16 mouse cellular contexts compared by ENCODE assay signal in genomic region chr17:73556436-73556835, GRCm38 (mm10).
"Had no signal": no experiment of that assay in that cellular context is flagged by ENCODE, and none has a peak within 500 bp of the region (broad histone marks: within the 10 kb centered on the region; RNA-seq: fewer than 3 reads in every experiment).

No protein-coding gene starts in this region.

- H3K4me2 ChIP-seq: intestine, embryonic 15.5 days; limb, embryonic 13.5 days; liver, embryonic 12.5 days; liver, embryonic 15.5 days; lung, embryonic 15.5 days had no signal

- DNase-seq: liver; lung, adult 18-20 months; lung, postnatal 10 days; lung, postnatal 36 days; midbrain, embryonic 14.5 days; thymus, adult 18-20 months; thymus, postnatal 36 days had no signal

- H3K9me3 ChIP-seq: intestine, embryonic 15.5 days; limb, embryonic 10.5 days; limb, embryonic 13.5 days; liver, embryonic 12.5 days; liver, embryonic 15.5 days; lung, embryonic 15.5 days; megakaryocyte, embryonic 14.5 days; midbrain, embryonic 10.5 days had no signal

- H3K27me3 ChIP-seq: intestine, embryonic 15.5 days; limb, embryonic 13.5 days; liver, embryonic 12.5 days; liver, embryonic 15.5 days; lung, embryonic 15.5 days had no signal

- ATAC-seq: intestine, embryonic 15.5 days; liver, embryonic 12.5 days had no signal

- H3K27ac ChIP-seq: intestine, embryonic 15.5 days; kidney, postnatal 0 days; limb, embryonic 10.5 days; limb, embryonic 13.5 days; liver, embryonic 12.5 days; liver, embryonic 15.5 days; lung, embryonic 15.5 days; midbrain, embryonic 10.5 days had no signal

- H3K36me3 ChIP-seq: intestine, embryonic 15.5 days; limb, embryonic 10.5 days; limb, embryonic 13.5 days; liver, embryonic 12.5 days; liver, embryonic 15.5 days; lung, embryonic 15.5 days; midbrain, embryonic 10.5 days had no signal

- H3K9ac ChIP-seq: intestine, embryonic 15.5 days; limb, embryonic 13.5 days; liver, embryonic 12.5 days; liver, embryonic 15.5 days; lung, embryonic 15.5 days had no signal

- H3K4me1 ChIP-seq: intestine, embryonic 15.5 days; limb, embryonic 13.5 days; liver, embryonic 12.5 days; liver, embryonic 15.5 days; lung, embryonic 15.5 days; megakaryocyte, embryonic 14.5 days; midbrain, embryonic 10.5 days had no signal

- H3K4me3 ChIP-seq: intestine, embryonic 15.5 days; limb, embryonic 10.5 days; limb, embryonic 13.5 days; liver, embryonic 12.5 days; liver, embryonic 15.5 days; lung, embryonic 15.5 days; megakaryocyte, embryonic 14.5 days; midbrain, embryonic 10.5 days had no signal
